Mouse (Mus musculus): ENCODE results near the gene Peli2. TPM values are rescaled to one million over a fixed set of nuclear protein-coding genes. Genes with fewer than 3 reads are reported as not detected.

Peli2 gene
- total and polyA plus RNA-seq, 3 experiments = not detected

- Histone ChIP-seq H3K27me3 (replicated peaks) (no peaks in the 10 kb centered on the region), H3K9ac (ENCODE audit: insufficient read depth, low read depth) (no peak overlapping the region), H3K4me2 (ENCODE audit: insufficient read depth, low read depth, poor library complexity, severe bottlenecking) (no peak overlapping the region), H3K9me3 (replicated peaks; ENCODE audit: low read length) (no peaks in the 10 kb centered on the region), H3K4me3 (replicated peaks in 1 of 3; ENCODE audit: low read depth in 2 of 3, low read length in 2 of 3, poor library complexity in 1 of 3) (no peak overlapping the region), H3K36me3 (replicated peaks in 1 of 2; ENCODE audit: control insufficient read depth in 1 of 2, insufficient read depth in 1 of 2, low read length in 1 of 2) (no peaks in the 10 kb centered on the region), H3K79me2 (replicated peaks; ENCODE audit: control insufficient read depth, extremely low read depth, insufficient read depth, poor library complexity, severe bottlenecking) (no peaks in the 10 kb centered on the region), H3K27ac (ENCODE audit: insufficient read depth, low read depth) (no peak overlapping the region), H3K4me1 (ENCODE audit: control insufficient read depth in 1 of 2, insufficient read depth in 2 of 2) (peaks cover 3 to 22% of the 10 kb centered on the region in 2 experiments)
- dilution Hi-C loops (cut with MboI; ENCODE audit: extremely low pct_ligation_motif_present, extremely low pct_unique_long_range_greater_than_20kb, low sequenced_read_pairs) (no loop called here), in situ Hi-C loops (cut with MboI; ENCODE audit: low pct_ligation_motif_present, low pct_unique_long_range_greater_than_20kb, low sequenced_read_pairs) (no loop called here)
- DNase-seq (ENCODE audit: extremely low read depth) = no peak
- TF ChIP-seq POLR2AphosphoS2 (IDR thresholded peaks at IDR 0.05; ENCODE audit: low read depth, low read length) (no peak), JUN (IDR thresholded peaks at IDR 0.05; ENCODE audit: insufficient read depth, low read depth, low read length) (no peak), HCFC1 (IDR thresholded peaks at IDR 0.05; ENCODE audit: low read depth, low read length) (no peak), UBTF (IDR thresholded peaks at IDR 0.05; ENCODE audit: low read depth, low read length) (no peak), CHD1 (IDR thresholded peaks at IDR 0.05; ENCODE audit: low read depth, low read length) (no peak)
These were observed 137.1 kb downstream of the Peli2 start for GRCm38 (mm10) chr14:48257759-48258158.

GRCm38 (mm10) chr14:48258696-48259366 lies 138.2 kb downstream of the Peli2 start:
- Histone ChIP-seq H3K9me3 (replicated peaks; ENCODE audit: low read length) (peaks cover 4% of the 10 kb centered on the region), H3K36me3 (replicated peaks in 1 of 2; ENCODE audit: control insufficient read depth in 1 of 2, insufficient read depth in 1 of 2, low read length in 1 of 2) (no peaks in the 10 kb centered on the region), H3K4me3 (replicated peaks in 1 of 3; ENCODE audit: low read depth in 2 of 3, low read length in 2 of 3, poor library complexity in 1 of 3) (no peak overlapping the region), H3K9ac (ENCODE audit: insufficient read depth, low read depth) (no peak overlapping the region), H3K79me2 (replicated peaks; ENCODE audit: control insufficient read depth, extremely low read depth, insufficient read depth, poor library complexity, severe bottlenecking) (no peaks in the 10 kb centered on the region), H3K27ac (ENCODE audit: insufficient read depth, low read depth) (no peak overlapping the region), H3K4me1 (ENCODE audit: control insufficient read depth in 1 of 2, insufficient read depth in 2 of 2) (peaks cover 3 to 22% of the 10 kb centered on the region in 2 experiments), H3K27me3 (replicated peaks) (no peaks in the 10 kb centered on the region), H3K4me2 (ENCODE audit: insufficient read depth, low read depth, poor library complexity, severe bottlenecking) (peak overlapping the region; percentile 24; the same call in 1 of the 2 replicates)
- dilution Hi-C loops (cut with MboI; ENCODE audit: extremely low pct_ligation_motif_present, extremely low pct_unique_long_range_greater_than_20kb, low sequenced_read_pairs) = no loop called here
- in situ Hi-C loops (cut with MboI; ENCODE audit: low pct_ligation_motif_present, low pct_unique_long_range_greater_than_20kb, low sequenced_read_pairs) = no loop called here
- DNase-seq (ENCODE audit: extremely low read depth) = peak; percentile 51
- TF ChIP-seq PAX5 (IDR thresholded peaks at IDR 0.05; ENCODE audit: low read length) (no peak), MAFK (IDR thresholded peaks at IDR 0.05; ENCODE audit: insufficient replicate concordance, low read length) (no peak), TCF12 (IDR thresholded peaks at IDR 0.05; ENCODE audit: low read depth, low read length) (peak; percentile 63; the same call in 1 of the 2 replicates), MAZ (IDR thresholded peaks at IDR 0.05; ENCODE audit: low read depth, low read length) (no peak), SIN3A (IDR thresholded peaks at IDR 0.05; ENCODE audit: low read length) (no peak), ZMIZ1 (IDR thresholded peaks at IDR 0.05; ENCODE audit: low read depth, low read length) (no peak), POLR2A (IDR thresholded peaks at IDR 0.05; ENCODE audit: low read depth, low read length) (no peak), CTCF (conservative IDR thresholded peaks at IDR 0.05 in 1 of 2, IDR thresholded peaks at IDR 0.05 in 1 of 2; ENCODE audit: low read depth in 2 of 2, low read length in 2 of 2) (no peak), NRF1 (IDR thresholded peaks at IDR 0.05; ENCODE audit: low read depth, low read length) (no peak), POLR2AphosphoS2 (IDR thresholded peaks at IDR 0.05; ENCODE audit: low read depth, low read length) (no peak), MEF2A (IDR thresholded peaks at IDR 0.05; ENCODE audit: borderline replicate concordance, low read depth, low read length) (no peak), USF1 (IDR thresholded peaks at IDR 0.05; ENCODE audit: low read depth, low read length) (no peak), MYC (IDR thresholded peaks at IDR 0.05; ENCODE audit: low read depth, low read length) (no peak), EP300 (IDR thresholded peaks at IDR 0.05; ENCODE audit: low read length) (peak; percentile 46; the same call in 1 of the 2 replicates), UBTF (IDR thresholded peaks at IDR 0.05; ENCODE audit: low read depth, low read length) (no peak), GABPA (IDR thresholded peaks at IDR 0.05; ENCODE audit: insufficient replicate concordance, low read depth, low read length) (no peak), MAX (IDR thresholded peaks at IDR 0.05; ENCODE audit: low read length) (no peak), JUN (IDR thresholded peaks at IDR 0.05; ENCODE audit: insufficient read depth, low read depth, low read length) (no peak), E2F4 (IDR thresholded peaks at IDR 0.05; ENCODE audit: insufficient replicate concordance, low read depth, low read length) (no peak), NELFE (IDR thresholded peaks at IDR 0.05; ENCODE audit: low read depth, low read length) (no peak), BHLHE40 (IDR thresholded peaks at IDR 0.05; ENCODE audit: low read depth, low read length) (no peak), MXI1 (IDR thresholded peaks at IDR 0.05; ENCODE audit: low read depth, low read length) (no peak), IRF4 (IDR thresholded peaks at IDR 0.05; ENCODE audit: low read depth, low read length) (0 out of 2 replicates have a peak, but pooled peaks have one; percentile 6), ELF1 (IDR thresholded peaks at IDR 0.05; ENCODE audit: low read depth, low read length) (no peak), JUND (conservative IDR thresholded peaks at IDR 0.05; ENCODE audit: low read depth, low read length) (no peak), RCOR1 (conservative IDR thresholded peaks at IDR 0.05; ENCODE audit: low read depth, low read length) (no peak), KAT2A (IDR thresholded peaks at IDR 0.05; ENCODE audit: insufficient replicate concordance, low read length) (no peak), HCFC1 (IDR thresholded peaks at IDR 0.05; ENCODE audit: low read depth, low read length) (no peak), CHD2 (IDR thresholded peaks at IDR 0.05; ENCODE audit: low read length) (peak; percentile 16; the same call in 1 of the 2 replicates)
